Mouse (Mus musculus) testis, adult 2 months (tissue): Measurements from ENCODE around the gene Atp13a2.

Experiments
- CTCF ChIP-seq: fragments of 200-500 bp; IDR thresholded peaks from 2 replicates; pipeline ENCODE4 v1.5.1; 2012; ENCODE audit warnings: low read depth, mild to moderate bottlenecking, inconsistent platforms, low read length, moderate library complexity; ENCODE audit not compliant: control insufficient read depth, insufficient read depth, insufficient replicate concordance
- POLR2A ChIP-seq: fragments of 200-500 bp; IDR thresholded peaks from 2 replicates; pipeline ENCODE4 v1.6.1; 2012; ENCODE audit warnings: low read depth, mild to moderate bottlenecking, inconsistent platforms, low read length, moderate library complexity; ENCODE audit not compliant: control insufficient read depth

DNA sequence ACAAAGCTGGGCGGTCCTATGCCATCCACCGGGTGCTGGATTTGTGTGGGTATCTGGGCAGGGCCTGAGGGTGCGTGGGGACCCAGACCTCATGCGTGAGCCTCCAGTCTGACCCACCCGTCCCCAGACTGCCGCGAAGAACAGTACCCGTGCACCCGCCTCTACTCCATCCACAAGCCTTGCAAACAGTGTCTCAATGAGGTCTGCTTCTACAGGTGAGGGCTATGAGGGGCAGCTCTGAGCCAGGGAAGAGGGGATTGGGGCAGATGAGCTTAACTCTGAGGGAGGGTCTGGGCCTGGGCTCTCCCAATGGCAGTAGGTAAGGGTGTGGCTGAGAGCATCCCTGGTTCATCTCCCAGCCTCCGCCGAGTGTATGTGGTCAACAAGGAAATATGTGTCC, 28.2 kb downstream of the Atp13a2 start:
- TF ChIP-seq POLR2A (no peak), CTCF (no peak)
